Mouse (Mus musculus): Measurements from ENCODE around the gene Ulk3.

The Ulk3 gene

DNA sequence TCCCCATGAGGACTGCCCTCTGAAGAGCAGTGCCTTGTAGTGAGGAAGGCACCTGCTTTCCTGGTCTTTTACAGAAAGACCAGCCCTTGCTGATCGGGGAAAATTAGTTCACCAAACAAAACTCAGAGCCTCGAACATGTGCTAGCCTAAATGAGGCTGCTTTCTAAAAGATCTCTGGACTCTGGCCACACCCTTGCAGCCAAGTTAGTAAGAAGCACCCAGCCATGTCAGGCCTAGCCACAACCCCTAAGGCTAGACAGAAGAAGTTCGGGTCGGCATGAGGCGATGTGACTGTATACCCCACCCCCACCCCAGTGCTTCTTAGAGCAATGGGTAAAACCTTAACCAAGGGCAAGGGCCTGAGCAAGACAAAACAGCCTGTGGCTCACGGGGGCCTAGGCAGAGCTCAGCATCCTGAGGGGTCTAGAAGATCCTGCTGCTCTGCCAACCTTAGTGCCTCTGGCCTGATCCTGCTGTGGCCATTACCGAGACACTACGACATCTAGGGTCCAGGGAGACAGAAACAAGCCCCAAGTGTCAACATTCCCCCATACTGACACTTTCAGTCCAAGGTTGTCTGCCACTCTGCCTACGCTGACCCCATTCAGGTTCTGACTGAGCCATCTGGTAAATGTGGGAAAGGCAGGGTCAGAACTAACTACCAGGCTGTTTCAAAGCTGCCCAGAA lies 54.1 kb downstream of the Ulk3 start:
- DNase-seq (ENCODE audit: extremely low read depth, low read depth): no peak

GRCm38 (mm10) chr9:57643856-57644180 lies 54.6 kb downstream of the Ulk3 start:
- peak; percentile 86 for DNase-seq (ENCODE audit: extremely low read depth, low read depth)

GRCm38 (mm10) chr9:57644442-57644943 lies 55.2 kb downstream of the Ulk3 start:
- DNase-seq (ENCODE audit: extremely low read depth, low read depth): no peak

- DNase-seq (ENCODE audit: extremely low read depth, low read depth): no peak
Observed at GRCm38 (mm10) chr9:57644944-57645893, 56.0 kb downstream of the Ulk3 start.

All from MEL-GATA-1-ER (cell line).